9 mouse cellular contexts compared by ENCODE assay signal in genomic region chr1:135752737-135753348, GRCm38 (mm10). TPM values are rescaled to one million over a fixed set of nuclear protein-coding genes. Genes with fewer than 3 reads are reported as not detected.
A peak's percentile ranks its signal among the peaks of the same experiment; 100 is the strongest.
DNase-seq lines count a peak whose midpoint lies in the region; ATAC-seq lines count a peak whose summit lies in the region.
"Had no signal": no experiment of that assay in that cellular context is flagged by ENCODE, and none has a peak within 500 bp of the region (broad histone marks: within the 10 kb centered on the region; RNA-seq: fewer than 3 reads in every experiment).

No protein-coding gene starts in this region.

- peaks cover 17% of the 10 kb centered on the region; the same call in 1 of the 2 replicates for H3K27me3 ChIP-seq in forebrain, embryonic 10.5 days (ENCODE audit: poor library complexity, severe bottlenecking)
- H3K27me3 ChIP-seq in heart, embryonic 15.5 days: no peaks in the 10 kb centered on the region
- H3K27me3 ChIP-seq in liver, embryonic 12.5 days (replicated peaks): peaks cover 7% of the 10 kb centered on the region; the same call in 1 of the 2 replicates
- H3K27me3 ChIP-seq in stomach, embryonic 15.5 days (replicated peaks): no peaks in the 10 kb centered on the region

- H3K4me3 ChIP-seq in forebrain, embryonic 10.5 days: no peak overlapping the region
- H3K4me3 ChIP-seq in heart, embryonic 15.5 days: no peak overlapping the region
- no peak overlapping the region for H3K4me3 ChIP-seq in liver, embryonic 12.5 days
- no peak overlapping the region for H3K4me3 ChIP-seq in stomach, embryonic 15.5 days (replicated peaks)

- no peak overlapping the region for H3K4me2 ChIP-seq in heart, embryonic 15.5 days
- H3K4me2 ChIP-seq in liver, embryonic 12.5 days: no peak overlapping the region
- no peak overlapping the region for H3K4me2 ChIP-seq in stomach, embryonic 15.5 days

- 11% methylated on average over 10 of the region's 10 CpGs for WGBS in forebrain, embryonic 10.5 days
- WGBS in heart, embryonic 15.5 days: 10% methylated on average over 10 of the region's 10 CpGs
- WGBS in liver, embryonic 12.5 days (ENCODE audit: insufficient replicate concordance): 13% methylated on average over 10 of the region's 10 CpGs
- 12% methylated on average over 10 of the region's 10 CpGs for WGBS in stomach, embryonic 15.5 days

- peak; percentile 94 for ATAC-seq in heart, embryonic 15.5 days (replicated peaks; ENCODE audit: insufficient number of reproducible peaks, insufficient read depth, low FRiP score, low read depth)
- ATAC-seq in liver, embryonic 12.5 days: peak; percentile 95
- peak; percentile 97 for ATAC-seq in stomach, embryonic 15.5 days (ENCODE audit: insufficient read depth, low FRiP score, low read depth)

- H3K36me3 ChIP-seq in forebrain, embryonic 10.5 days (replicated peaks): peaks cover 30% of the 10 kb centered on the region
- peaks cover 44% of the 10 kb centered on the region for H3K36me3 ChIP-seq in heart, embryonic 15.5 days
- peaks cover 46% of the 10 kb centered on the region for H3K36me3 ChIP-seq in liver, embryonic 12.5 days
- peaks cover 39% of the 10 kb centered on the region for H3K36me3 ChIP-seq in stomach, embryonic 15.5 days

- DNase-seq in CD8-positive naive resting alpha-beta T cell, adult 2 months (ENCODE audit: low read depth in 2 of 2, low spot score in 2 of 2): peak; percentile 88 to 90
- DNase-seq in c-Kit-negative CD71-positive TER-119-positive erythroid progenitor cells, embryonic 14.5 days (ENCODE audit: low read depth, low spot score): peak; percentile 85
- peak; percentile 92 for DNase-seq in forebrain, embryonic 10.5 days (ENCODE audit: extremely low spot score, low spot score)
- DNase-seq in kidney, postnatal 14 days: peak; percentile 96
- peak; percentile 93 for DNase-seq in neural tube, embryonic 10.5 days (ENCODE audit: extremely low spot score, low spot score)

- peaks cover 11% of the 10 kb centered on the region for H3K4me1 ChIP-seq in forebrain, embryonic 10.5 days
- peaks cover 20% of the 10 kb centered on the region for H3K4me1 ChIP-seq in heart, embryonic 15.5 days (replicated peaks)
- H3K4me1 ChIP-seq in liver, embryonic 12.5 days: no peaks in the 10 kb centered on the region
- H3K4me1 ChIP-seq in stomach, embryonic 15.5 days: peaks cover 6% of the 10 kb centered on the region; the same call in 1 of the 2 replicates

- 0 out of 2 replicates have a peak overlapping the region, but pooled peaks have one; percentile 9 for H3K27ac ChIP-seq in forebrain, embryonic 10.5 days
- H3K27ac ChIP-seq in heart, embryonic 15.5 days: peak overlapping the region; percentile 64
- H3K27ac ChIP-seq in liver, embryonic 12.5 days: no peak overlapping the region
- no peak overlapping the region; the same call in 1 of the 2 replicates for H3K27ac ChIP-seq in stomach, embryonic 15.5 days
- H3K27ac ChIP-seq: macrophage had no signal

- no peaks in the 10 kb centered on the region for H3K9me3 ChIP-seq in forebrain, embryonic 10.5 days
- no peaks in the 10 kb centered on the region for H3K9me3 ChIP-seq in heart, embryonic 15.5 days (replicated peaks)
- no peaks in the 10 kb centered on the region for H3K9me3 ChIP-seq in liver, embryonic 12.5 days (replicated peaks)
- no peaks in the 10 kb centered on the region for H3K9me3 ChIP-seq in stomach, embryonic 15.5 days

- no peak overlapping the region for H3K9ac ChIP-seq in heart, embryonic 15.5 days
- no peak overlapping the region for H3K9ac ChIP-seq in liver, embryonic 12.5 days
- no peak overlapping the region for H3K9ac ChIP-seq in stomach, embryonic 15.5 days

RNA-seq across cellular contexts. Expression of gene Phlda3, which starts 13.1 kb away (rescaled TPM):
- polyA plus RNA-seq in forebrain, embryonic 10.5 days (2016; fragmentation: Nextera tagmentation; extraction: Ambion mirVana): 20.2 and 21.4 TPM in 2 replicates
- 70.5 and 85.0 TPM in 2 replicates for polyA plus RNA-seq in heart, embryonic 15.5 days (2015; fragmentation: Nextera tagmentation; extraction: Ambion mirVana)
- polyA plus RNA-seq in liver, embryonic 12.5 days (2016; fragmentation: Nextera tagmentation; extraction: Ambion mirVana): 11.4 and 11.9 TPM in 2 replicates
- polyA plus RNA-seq in stomach, embryonic 15.5 days (2015; fragmentation: Nextera tagmentation; extraction: Ambion mirVana): 79.8 and 95.3 TPM in 2 replicates

RNA-seq across cellular contexts. Expression of gene Tnni1, which starts 26.4 kb away (rescaled TPM):
- 0.55 and 1.3 TPM in 2 replicates for polyA plus RNA-seq in forebrain, embryonic 10.5 days (2016; fragmentation: Nextera tagmentation; extraction: Ambion mirVana)
- 3,693 and 4,133 TPM in 2 replicates for polyA plus RNA-seq in heart, embryonic 15.5 days (2015; fragmentation: Nextera tagmentation; extraction: Ambion mirVana)
- polyA plus RNA-seq in liver, embryonic 12.5 days (2016; fragmentation: Nextera tagmentation; extraction: Ambion mirVana): 10.5 and 12.9 TPM in 2 replicates
- polyA plus RNA-seq in stomach, embryonic 15.5 days (2015; fragmentation: Nextera tagmentation; extraction: Ambion mirVana): 8.8 and 15.3 TPM in 2 replicates
- polyA plus RNA-seq: macrophage had no signal

RNA-seq across cellular contexts. Expression of gene Csrp1, which starts 33.0 kb away (rescaled TPM):
- polyA plus RNA-seq in forebrain, embryonic 10.5 days (2016; fragmentation: Nextera tagmentation; extraction: Ambion mirVana): 41.9 and 42.0 TPM in 2 replicates
- polyA plus RNA-seq in heart, embryonic 15.5 days (2015; fragmentation: Nextera tagmentation; extraction: Ambion mirVana): 149 and 169 TPM in 2 replicates
- polyA plus RNA-seq in liver, embryonic 12.5 days (2016; fragmentation: Nextera tagmentation; extraction: Ambion mirVana): 56.2 and 60.7 TPM in 2 replicates
- 225 and 236 TPM in 2 replicates for polyA plus RNA-seq in stomach, embryonic 15.5 days (2015; fragmentation: Nextera tagmentation; extraction: Ambion mirVana)

Comparison
In these comparisons a context has a peak if more than half of its experiments do, and no peak if none do; other contexts are left out.
1. H3K27ac ChIP-seq: peak in forebrain, embryonic 10.5 days (single experiment) and heart, embryonic 15.5 days (single experiment); none in liver, embryonic 12.5 days (single experiment) and stomach, embryonic 15.5 days (single experiment).
2. RNA of gene Tnni1, which starts 26.4 kb away (polyA plus RNA-seq): 3,693 to 4,133 TPM in heart, embryonic 15.5 days; 10.5 to 12.9 TPM in liver, embryonic 12.5 days, 8.8 to 15.3 TPM in stomach, embryonic 15.5 days and 0.55 to 1.3 TPM in forebrain, embryonic 10.5 days; every median in the first group is over 100 times any median in the second.
3. Peak in every context shown above with its lines, with median percentiles within 50 percentile points of each other: DNase-seq and ATAC-seq.